In genomic region chr6:5154786-5155185, GRCm38 (mm10) we compare ENCODE assay signal across 23 mouse cellular contexts. TPM values are rescaled to one million over a fixed set of nuclear protein-coding genes. Genes with fewer than 3 reads are reported as not detected.
A peak's percentile ranks its signal among the peaks of the same experiment; 100 is the strongest.
DNase-seq lines count a peak whose midpoint lies in the region; ATAC-seq and TF ChIP-seq lines count a peak whose summit lies in the region.
"Had no signal": no experiment of that assay in that cellular context is flagged by ENCODE, and none has a peak within 500 bp of the region (broad histone marks: within the 10 kb centered on the region; RNA-seq: fewer than 3 reads in every experiment).

No protein-coding gene starts in this region.

- H3K9ac ChIP-seq in liver, embryonic 14.5 days (replicated peaks): peak overlapping the region; percentile 71
- H3K9ac ChIP-seq in forebrain, postnatal 0 days: no peak overlapping the region
- H3K9ac ChIP-seq in forebrain, embryonic 14.5 days (ENCODE audit: low read length): no peak overlapping the region
- H3K9ac ChIP-seq: embryonic facial prominence, embryonic 13.5 days; heart, embryonic 13.5 days; hindbrain, embryonic 13.5 days had no signal

- peak overlapping the region; percentile 75 for H3K4me2 ChIP-seq in liver, embryonic 14.5 days (ENCODE audit: low read depth)
- no peak overlapping the region for H3K4me2 ChIP-seq in forebrain, postnatal 0 days (ENCODE audit: low read depth)
- H3K4me2 ChIP-seq in forebrain, embryonic 14.5 days (ENCODE audit: low read length): no peak overlapping the region
- H3K4me2 ChIP-seq: embryonic facial prominence, embryonic 13.5 days; heart, embryonic 13.5 days; hindbrain, embryonic 13.5 days had no signal

- no peak; the same call in 1 of the 2 replicates for TF ChIP-seq EP300 in liver, embryonic 14.5 days (IDR thresholded peaks at IDR 0.05; ENCODE audit: low read depth)

- no peaks in the 10 kb centered on the region for H3K36me3 ChIP-seq in liver, embryonic 14.5 days (replicated peaks; ENCODE audit: control insufficient read depth, insufficient read depth, low read depth)
- peaks cover 17% of the 10 kb centered on the region for H3K36me3 ChIP-seq in forebrain, embryonic 10.5 days (replicated peaks)
- H3K36me3 ChIP-seq in forebrain, postnatal 0 days (ENCODE audit: insufficient read depth): peaks cover 31% of the 10 kb centered on the region
- H3K36me3 ChIP-seq in forebrain, embryonic 14.5 days (ENCODE audit: control insufficient read depth, insufficient read depth, low read length): peaks cover 29% of the 10 kb centered on the region; the same call in 1 of the 2 replicates
- H3K36me3 ChIP-seq: G1E had no signal

- H3K9me3 ChIP-seq in liver, embryonic 14.5 days (ENCODE audit: control insufficient read depth, low read length): no peaks in the 10 kb centered on the region
- no peaks in the 10 kb centered on the region for H3K9me3 ChIP-seq in forebrain, embryonic 10.5 days
- H3K9me3 ChIP-seq in forebrain, postnatal 0 days (ENCODE audit: low read length): no peaks in the 10 kb centered on the region
- H3K9me3 ChIP-seq in forebrain, embryonic 14.5 days (replicated peaks; ENCODE audit: control insufficient read depth, low read length): no peaks in the 10 kb centered on the region
- H3K9me3 ChIP-seq: embryonic facial prominence, embryonic 13.5 days; G1E; heart, embryonic 13.5 days; hindbrain, embryonic 13.5 days had no signal

- peaks cover 65 to 69% of the 10 kb centered on the region in 2 experiments for H3K4me1 ChIP-seq in liver, embryonic 14.5 days (replicated peaks; ENCODE audit: control insufficient read depth in 2 of 2, insufficient read depth in 2 of 2, low read length in 1 of 2)
- H3K4me1 ChIP-seq in forebrain, embryonic 10.5 days: peaks cover 9% of the 10 kb centered on the region
- no peaks in the 10 kb centered on the region for H3K4me1 ChIP-seq in forebrain, postnatal 0 days (ENCODE audit: insufficient read depth)
- peaks cover 7% of the 10 kb centered on the region for H3K4me1 ChIP-seq in forebrain, embryonic 14.5 days (ENCODE audit: control insufficient read depth, insufficient read depth, low read length)
- H3K4me1 ChIP-seq: embryonic facial prominence, embryonic 13.5 days had no signal

- TF ChIP-seq CTCF in liver, embryonic 14.5 days (IDR thresholded peaks at IDR 0.05; ENCODE audit: low read depth): no peak
- no peak for TF ChIP-seq CTCF in forebrain, postnatal 0 days (IDR thresholded peaks at IDR 0.05; ENCODE audit: low read depth)

- peak; percentile 14; the same call in 1 of the 2 replicates for ATAC-seq in liver, embryonic 14.5 days (ENCODE audit: insufficient read depth)
- ATAC-seq in forebrain, postnatal 0 days: no peak
- no peak for ATAC-seq in forebrain, embryonic 14.5 days
- ATAC-seq: CD4-positive, CD25-positive, alpha-beta regulatory T cell, adult 4 months; hindbrain, postnatal 0 days had no signal

- peak; percentile 45 for DNase-seq in c-Kit-positive CD71-positive TER-119-positive erythroid progenitor cells, embryonic 14.5 days (ENCODE audit: low spot score)
- peak; percentile 73 for DNase-seq in liver
- DNase-seq in liver, embryonic 14.5 days (ENCODE audit: low read depth in 3 of 3, low spot score in 3 of 3): peak in 2 of 3 experiments; percentile 25 to 47
- no peak for DNase-seq in forebrain, embryonic 10.5 days (ENCODE audit: extremely low spot score, low spot score)
- DNase-seq in forebrain, postnatal 0 days: no peak
- DNase-seq in forebrain, embryonic 14.5 days (ENCODE audit: low spot score): no peak
- no peak for DNase-seq in lung, postnatal 25 days (ENCODE audit: low spot score)
- DNase-seq: adrenal gland, postnatal 10 days; B cell, adult 2 months; cerebellum, adult 18-20 months; cerebellum, adult 9-11 months; cerebellum, postnatal 36 days; gastrocnemius, postnatal 14 days had no signal

- 30% methylated on average over 6 of the region's 6 CpGs for WGBS in liver, embryonic 14.5 days (ENCODE audit: insufficient replicate concordance)
- 85% methylated on average over 6 of the region's 6 CpGs for WGBS in forebrain, embryonic 10.5 days
- WGBS in forebrain, postnatal 0 days: 92% methylated on average over 6 of the region's 6 CpGs
- WGBS in forebrain, embryonic 14.5 days: 91% methylated on average over 6 of the region's 6 CpGs

- peak overlapping the region; percentile 94 for H3K27ac ChIP-seq in liver, embryonic 14.5 days
- no peak overlapping the region for H3K27ac ChIP-seq in forebrain, embryonic 10.5 days
- H3K27ac ChIP-seq in forebrain, postnatal 0 days (ENCODE audit: low read depth, low read length): no peak overlapping the region
- no peak overlapping the region for H3K27ac ChIP-seq in forebrain, embryonic 14.5 days (ENCODE audit: low read depth, low read length)
- H3K27ac ChIP-seq: embryonic facial prominence, embryonic 13.5 days; heart, embryonic 13.5 days; hindbrain, embryonic 13.5 days; hindbrain, postnatal 0 days had no signal

- H3K4me3 ChIP-seq in liver, embryonic 14.5 days (ENCODE audit: insufficient read depth in 1 of 2, low read depth in 2 of 2, low read length in 2 of 2): peak overlapping the region; percentile 49 to 57
- H3K4me3 ChIP-seq in forebrain, embryonic 10.5 days: no peak overlapping the region
- H3K4me3 ChIP-seq in forebrain, postnatal 0 days (ENCODE audit: low read depth, low read length): no peak overlapping the region
- no peak overlapping the region for H3K4me3 ChIP-seq in forebrain, embryonic 14.5 days (ENCODE audit: low read depth, low read length)
- H3K4me3 ChIP-seq: embryonic facial prominence, embryonic 13.5 days; heart, embryonic 13.5 days; hindbrain, embryonic 13.5 days had no signal

- H3K27me3 ChIP-seq in liver, embryonic 14.5 days (ENCODE audit: control insufficient read depth, insufficient read depth, low read length): no peaks in the 10 kb centered on the region
- no peaks in the 10 kb centered on the region for H3K27me3 ChIP-seq in forebrain, embryonic 10.5 days (ENCODE audit: poor library complexity, severe bottlenecking)
- no peaks in the 10 kb centered on the region for H3K27me3 ChIP-seq in forebrain, postnatal 0 days (ENCODE audit: insufficient read depth, low read length)
- H3K27me3 ChIP-seq in forebrain, embryonic 14.5 days (replicated peaks; ENCODE audit: control insufficient read depth, insufficient read depth, low read length): no peaks in the 10 kb centered on the region
- H3K27me3 ChIP-seq: embryonic facial prominence, embryonic 13.5 days; heart, embryonic 13.5 days; hindbrain, embryonic 13.5 days had no signal

RNA-seq across cellular contexts. Expression of gene Pon1, which starts 39.0 kb away (rescaled TPM):
- polyA plus RNA-seq in liver, embryonic 14.5 days (2012; rRNA removed): 1.9 and 2.0 TPM in 2 replicates
- polyA plus RNA-seq in liver, embryonic 14.5 days (2014; fragmentation: Nextera tagmentation; extraction: Ambion mirVana): 2.8 and 4.4 TPM in 2 replicates
- 0.21 and 0.34 TPM in 2 replicates for polyA plus RNA-seq in forebrain, embryonic 10.5 days (2016; fragmentation: Nextera tagmentation; extraction: Ambion mirVana)
- total RNA-seq in forebrain, postnatal 0 days (2014; rRNA removed): 0.14 TPM in 1 of 2 replicates, not detected in the other
- 0.87 and 0.88 TPM in 2 replicates for polyA plus RNA-seq in forebrain, postnatal 0 days (2015; fragmentation: Nextera tagmentation; extraction: Ambion mirVana)
- 0.28 and 0.37 TPM in 2 replicates for polyA plus RNA-seq in forebrain, embryonic 14.5 days (2014; fragmentation: Nextera tagmentation; extraction: Ambion mirVana)
- total RNA-seq: gastrocnemius, postnatal 14 days; granulocyte monocyte progenitor cell, adult 5-6 weeks; hematopoietic stem cell, adult 5-6 weeks had no signal
- polyA plus RNA-seq: CD4-positive, CD25-positive, alpha-beta regulatory T cell, adult 4 months; G1E; heart, embryonic 13.5 days; heart, postnatal 0 days; intestine, embryonic 14.5 days had no signal

Comparison
In these comparisons a context has a peak if more than half of its experiments do, and no peak if none do; other contexts are left out.
1. DNase-seq: peak in c-Kit-positive CD71-positive TER-119-positive erythroid progenitor cells, embryonic 14.5 days (single experiment), liver (single experiment) and liver, embryonic 14.5 days (2 of 3); none in forebrain, embryonic 10.5 days (single experiment), forebrain, postnatal 0 days (single experiment), forebrain, embryonic 14.5 days (single experiment) and lung, postnatal 25 days (single experiment).
2. H3K4me3 ChIP-seq: peak in liver, embryonic 14.5 days (2 of 2); none in forebrain, embryonic 10.5 days (single experiment), forebrain, postnatal 0 days (single experiment) and forebrain, embryonic 14.5 days (single experiment).